Mouse (Mus musculus): Measurements from ENCODE around the gene Tlr8. TPM values are rescaled to one million over a fixed set of nuclear protein-coding genes. Genes with fewer than 3 reads are reported as not detected.
A peak's percentile ranks its signal among the peaks of the same experiment; 100 is the strongest.

Tlr8 gene
- polyA plus RNA-seq, 1 experiment from 2014 or later: 0.29 TPM

GRCm38 (mm10) chrX:167208978-167209754 is 55.0 kb downstream of the Tlr8 start, which contains the start of gene Tmsb4x:
Gene Tmsb4x (minus strand): TSS chrX:167209315.
- H3K4me3 ChIP-seq (ENCODE audit: low read depth, low read length): peak within 1 kb of the TSS; percentile 50
- ATAC-seq (ENCODE audit: insufficient read depth, low FRiP score, low TSS enrichment) (peak; percentile 85), DNase-seq (ENCODE audit: low spot score) (peak; percentile 88)
- H3K9ac ChIP-seq (ENCODE audit: low read length): peak within 1 kb of the TSS; percentile 84
- no peaks in the 10 kb centered on the region for H3K4me1 ChIP-seq (ENCODE audit: control insufficient read depth, insufficient read depth, low read length)
- peak within 1 kb of the TSS; percentile 74 for H3K27ac ChIP-seq (ENCODE audit: low read depth, low read length)
- WGBS: 21% methylated on average over 39 of the region's 39 CpGs
- H3K27me3 ChIP-seq (ENCODE audit: control insufficient read depth, insufficient read depth, low read length): 0 out of 2 replicates have a peak, but pooled peaks cover 3% of the 10 kb centered on the region
- no peaks in the 10 kb centered on the region for H3K9me3 ChIP-seq (ENCODE audit: control insufficient read depth, low read length)
- H3K36me3 ChIP-seq (ENCODE audit: control insufficient read depth, insufficient read depth, low read length): no peaks in the 10 kb centered on the region
- H3K4me2 ChIP-seq (ENCODE audit: low read depth): peak within 1 kb of the TSS; percentile 45

- DNase-seq (ENCODE audit: low spot score) (peak; percentile 54), ATAC-seq (ENCODE audit: insufficient read depth, low FRiP score, low TSS enrichment) (no peak)
- Histone ChIP-seq H3K27ac (ENCODE audit: low read depth, low read length) (peak overlapping the region; percentile 74), H3K4me1 (ENCODE audit: control insufficient read depth, insufficient read depth, low read length) (no peaks in the 10 kb centered on the region), H3K4me2 (ENCODE audit: low read depth) (no peak overlapping the region), H3K4me3 (ENCODE audit: low read depth, low read length) (peak overlapping the region; percentile 50), H3K9ac (ENCODE audit: low read length) (peak overlapping the region; percentile 84), H3K27me3 (ENCODE audit: control insufficient read depth, insufficient read depth, low read length) (0 out of 2 replicates have a peak, but pooled peaks cover 3% of the 10 kb centered on the region), H3K36me3 (ENCODE audit: control insufficient read depth, insufficient read depth, low read length) (no peaks in the 10 kb centered on the region), H3K9me3 (ENCODE audit: control insufficient read depth, low read length) (no peaks in the 10 kb centered on the region)
- 20% methylated on average over 16 of the region's 16 CpGs for WGBS
Observed at GRCm38 (mm10) chrX:167208506-167208820, 55.7 kb downstream of the Tlr8 start.

GRCm38 (mm10) chrX:167207741-167208505 is 56.2 kb downstream of the Tlr8 start:
- peak overlapping the region; percentile 74 for H3K27ac ChIP-seq (ENCODE audit: low read depth, low read length)
- H3K9ac ChIP-seq (ENCODE audit: low read length): peak overlapping the region; percentile 84
- peak; percentile 43 for DNase-seq (ENCODE audit: low spot score)
- no peaks in the 10 kb centered on the region for H3K36me3 ChIP-seq (ENCODE audit: control insufficient read depth, insufficient read depth, low read length)
- H3K4me1 ChIP-seq (ENCODE audit: control insufficient read depth, insufficient read depth, low read length): no peaks in the 10 kb centered on the region
- ATAC-seq (ENCODE audit: insufficient read depth, low FRiP score, low TSS enrichment): no peak
- H3K27me3 ChIP-seq (ENCODE audit: control insufficient read depth, insufficient read depth, low read length): 0 out of 2 replicates have a peak, but pooled peaks cover 3% of the 10 kb centered on the region
- peak overlapping the region; percentile 50 for H3K4me3 ChIP-seq (ENCODE audit: low read depth, low read length)
- H3K4me2 ChIP-seq (ENCODE audit: low read depth): peak overlapping the region; percentile 44
- H3K9me3 ChIP-seq (ENCODE audit: control insufficient read depth, low read length): no peaks in the 10 kb centered on the region
- WGBS: 20% methylated on average over 25 of the region's 25 CpGs

- Histone ChIP-seq H3K27me3 (ENCODE audit: control insufficient read depth, insufficient read depth, low read length) (0 out of 2 replicates have a peak, but pooled peaks cover 3% of the 10 kb centered on the region), H3K4me2 (ENCODE audit: low read depth) (no peak overlapping the region), H3K4me1 (ENCODE audit: control insufficient read depth, insufficient read depth, low read length) (no peaks in the 10 kb centered on the region), H3K36me3 (ENCODE audit: control insufficient read depth, insufficient read depth, low read length) (no peaks in the 10 kb centered on the region), H3K27ac (ENCODE audit: low read depth, low read length) (no peak overlapping the region), H3K9me3 (ENCODE audit: control insufficient read depth, low read length) (no peaks in the 10 kb centered on the region), H3K9ac (ENCODE audit: low read length) (no peak overlapping the region), H3K4me3 (ENCODE audit: low read depth, low read length) (no peak overlapping the region)
- no peak for DNase-seq (ENCODE audit: low spot score)
- ATAC-seq (ENCODE audit: insufficient read depth, low FRiP score, low TSS enrichment): peak; percentile 28; the same call in 1 of the 2 replicates
- WGBS: 69% methylated on average over 8 of the region's 8 CpGs
Observed at GRCm38 (mm10) chrX:167205813-167206520, 58.2 kb downstream of the Tlr8 start.

- no peaks in the 10 kb centered on the region; the same call in 1 of the 2 replicates for H3K27me3 ChIP-seq (ENCODE audit: control insufficient read depth, insufficient read depth, low read length)
- H3K36me3 ChIP-seq (ENCODE audit: control insufficient read depth, insufficient read depth, low read length): no peaks in the 10 kb centered on the region
- no peaks in the 10 kb centered on the region for H3K9me3 ChIP-seq (ENCODE audit: control insufficient read depth, low read length)
- H3K9ac ChIP-seq (ENCODE audit: low read length): no peak overlapping the region
- ATAC-seq (ENCODE audit: insufficient read depth, low FRiP score, low TSS enrichment): no peak
- H3K27ac ChIP-seq (ENCODE audit: low read depth, low read length): no peak overlapping the region
- WGBS: 89% methylated on average over 2 of the region's 2 CpGs
- no peak overlapping the region for H3K4me2 ChIP-seq (ENCODE audit: low read depth)
- DNase-seq (ENCODE audit: low spot score): no peak
- no peaks in the 10 kb centered on the region for H3K4me1 ChIP-seq (ENCODE audit: control insufficient read depth, insufficient read depth, low read length)
- H3K4me3 ChIP-seq (ENCODE audit: low read depth, low read length): no peak overlapping the region
Observed at GRCm38 (mm10) chrX:167201365-167201764, 62.8 kb downstream of the Tlr8 start.

GRCm38 (mm10) chrX:167195228-167195649 is 68.9 kb downstream of the Tlr8 start:
- ATAC-seq (ENCODE audit: insufficient read depth, low FRiP score, low TSS enrichment): no peak
- Histone ChIP-seq H3K4me3 (ENCODE audit: low read depth, low read length) (no peak overlapping the region), H3K36me3 (ENCODE audit: control insufficient read depth, insufficient read depth, low read length) (no peaks in the 10 kb centered on the region), H3K4me1 (ENCODE audit: control insufficient read depth, insufficient read depth, low read length) (no peaks in the 10 kb centered on the region), H3K9ac (ENCODE audit: low read length) (no peak overlapping the region), H3K9me3 (ENCODE audit: control insufficient read depth, low read length) (no peaks in the 10 kb centered on the region), H3K4me2 (ENCODE audit: low read depth) (no peak overlapping the region), H3K27ac (ENCODE audit: low read depth, low read length) (no peak overlapping the region), H3K27me3 (ENCODE audit: control insufficient read depth, insufficient read depth, low read length) (no peaks in the 10 kb centered on the region; the same call in 1 of the 2 replicates)
- DNase-seq (ENCODE audit: low spot score): no peak
- 68% methylated on average over 2 of the region's 2 CpGs for WGBS

Other genes with a start within 250 kb of the Tlr8 start
- gene Tmsb4x, start 55.0 kb downstream of the Tlr8 start, polyA plus RNA-seq (2014; fragmentation: Nextera tagmentation; extraction: Ambion mirVana): 4,507 and 4,569 TPM in 2 replicates
- gene Tlr7, start 66.2 kb upstream of the Tlr8 start, polyA plus RNA-seq (2014; fragmentation: Nextera tagmentation; extraction: Ambion mirVana): 0.49 and 0.65 TPM in 2 replicates
- gene Prps2, start 118.4 kb upstream of the Tlr8 start, polyA plus RNA-seq (2014; fragmentation: Nextera tagmentation; extraction: Ambion mirVana): 19.3 and 19.8 TPM in 2 replicates